Mouse (Mus musculus): ENCODE data around the gene D630023F18Rik.

- TF ChIP-seq CTCF (IDR thresholded peaks at IDR 0.05; ENCODE audit: control insufficient read depth, insufficient read depth, low read length) (no peak), POLR2A (IDR thresholded peaks at IDR 0.05; ENCODE audit: borderline replicate concordance, control insufficient read depth, low read depth, low read length) (no peak)
These were observed 9.4 kb downstream of the D630023F18Rik start for GRCm38 (mm10) chr1:65113536-65114172.

All from bone marrow, adult 2 months (tissue).